Mouse (Mus musculus) embryonic facial prominence, embryonic 10.5 days (tissue): Measurements from ENCODE around the gene Wdr76. TPM values are rescaled to one million over a fixed set of nuclear protein-coding genes. Genes with fewer than 3 reads are reported as not detected.

ENCODE experiments used
- DNase-seq: peaks from one replicate; pipeline ENCODE4 v3.0.0-alpha.2; 2017; ENCODE audit warnings: low spot score
- H3K27ac ChIP-seq: fragments of 300-500 bp; sonication (generic); replicated peaks from 2 replicates; pipeline ENCODE4 v1.5.1; 2016; ENCODE audit warnings: mild to moderate bottlenecking
- H3K27me3 ChIP-seq: fragments of 300-500 bp; sonication (generic); replicated peaks from 2 replicates; pipeline ENCODE4 v1.6.1; 2016; ENCODE audit warnings: low read depth, mild to moderate bottlenecking; ENCODE audit not compliant: poor library complexity, severe bottlenecking
- H3K36me3 ChIP-seq: fragments of 300-500 bp; sonication (generic); replicated peaks from 2 replicates; pipeline ENCODE4 v1.6.1; 2016; ENCODE audit warnings: mild to moderate bottlenecking, moderate library complexity
- H3K4me1 ChIP-seq: fragments of 300-500 bp; sonication (generic); 2 replicates; pipeline ENCODE4 v1.6.1; 2016
- H3K4me3 ChIP-seq: fragments of 300-500 bp; sonication (generic); 2 replicates; pipeline ENCODE4 v1.5.1; 2016; ENCODE audit warnings: mild to moderate bottlenecking, moderate library complexity
- H3K9me3 ChIP-seq: fragments of 300-500 bp; sonication (generic); 2 replicates; pipeline ENCODE4 v1.6.1; 2016; ENCODE audit warnings: mild to moderate bottlenecking
- WGBS: fragments of 180-500 bp; shearing (Covaris S2); methylation state at CpG from one replicate; pipeline ENCODE4 v1.1.7; 2016; 5-methylcytosine and 5-hydroxymethylcytosine counted together
- polyA plus RNA-seq: library from polyadenylated mRNA; unstranded; fragments of >200 nt; fragmentation: Nextera tagmentation; extraction: Ambion mirVana; gene quantifications from 2 replicates; pipeline ENCODE4 v1.2.1, GENCODE M21; 2016

Gene Wdr76
- polyA plus RNA-seq, 1 experiment from 2014 or later = 10.8 TPM

- peak overlapping the region; percentile 19; the same call in 1 of the 2 replicates for H3K4me3 ChIP-seq
- WGBS = 30% methylated on average over 12 of the region's 12 CpGs
- H3K4me1 ChIP-seq = peaks cover 33% of the 10 kb centered on the region
- peak overlapping the region; percentile 59 for H3K27ac ChIP-seq
- H3K36me3 ChIP-seq = no peaks in the 10 kb centered on the region
- H3K27me3 ChIP-seq = peaks cover 11% of the 10 kb centered on the region
- no peaks in the 10 kb centered on the region for H3K9me3 ChIP-seq
- peak; percentile 75 for DNase-seq
Observed at GRCm38 (mm10) chr2:121587523-121588308, 81.2 kb downstream of the Wdr76 start.

- Histone ChIP-seq H3K27ac (peak overlapping the region; percentile 76), H3K9me3 (no peaks in the 10 kb centered on the region), H3K4me1 (peaks cover 33% of the 10 kb centered on the region), H3K36me3 (no peaks in the 10 kb centered on the region), H3K27me3 (peaks cover 11% of the 10 kb centered on the region), H3K4me3 (peak overlapping the region; percentile 19; the same call in 1 of the 2 replicates)
- DNase-seq = no peak
- WGBS = 43% methylated on average over 4 of the region's 4 CpGs
Observed at GRCm38 (mm10) chr2:121588309-121588694, 81.8 kb downstream of the Wdr76 start.

GRCm38 (mm10) chr2:121594131-121594530 is 87.6 kb downstream of the Wdr76 start:
- peaks cover 47% of the 10 kb centered on the region for H3K4me1 ChIP-seq
- 46% methylated on average over 3 of the region's 3 CpGs for WGBS
- no peak for DNase-seq
- H3K27me3 ChIP-seq = peaks cover 5% of the 10 kb centered on the region; the same call in 1 of the 2 replicates
- H3K36me3 ChIP-seq = no peaks in the 10 kb centered on the region
- peak overlapping the region; percentile 8; the same call in 1 of the 2 replicates for H3K27ac ChIP-seq
- no peak overlapping the region for H3K4me3 ChIP-seq
- H3K9me3 ChIP-seq = no peaks in the 10 kb centered on the region

Other genes with a start within 250 kb of the Wdr76 start
- 120 and 124 TPM in 2 replicates for gene Trp53bp1, start 235.3 kb upstream of the Wdr76 start, polyA plus RNA-seq
- 3.4 and 4.2 TPM in 2 replicates for gene Map1a, start 217.1 kb upstream of the Wdr76 start, polyA plus RNA-seq
- gene Ppip5k1, start 151.3 kb upstream of the Wdr76 start, polyA plus RNA-seq = 10.2 and 10.5 TPM in 2 replicates
- gene Ckmt1, start 149.0 kb upstream of the Wdr76 start, polyA plus RNA-seq = 3.6 and 6.0 TPM in 2 replicates
- gene Strc, start 119.6 kb upstream of the Wdr76 start, polyA plus RNA-seq = not detected in 2 replicates
- 609 and 638 TPM in 2 replicates for gene Pdia3, start 92.9 kb upstream of the Wdr76 start, polyA plus RNA-seq
- 3.3 and 3.7 TPM in 2 replicates for gene Catsper2, start 92.9 kb upstream of the Wdr76 start, polyA plus RNA-seq
- gene Ell3, start 62.4 kb upstream of the Wdr76 start, polyA plus RNA-seq = 8.0 and 12.0 TPM in 2 replicates
- 482 and 494 TPM in 2 replicates for gene Serf2, start 57.5 kb upstream of the Wdr76 start, polyA plus RNA-seq
- 143 and 146 TPM in 2 replicates for gene Hypk, start 53.4 kb upstream of the Wdr76 start, polyA plus RNA-seq
- 0.30 and 0.57 TPM in 2 replicates for gene Serinc4, start 49.9 kb upstream of the Wdr76 start, polyA plus RNA-seq
- gene Mfap1b, start 32.7 kb upstream of the Wdr76 start, polyA plus RNA-seq = 53.2 and 55.4 TPM in 2 replicates
- 27.1 and 28.6 TPM in 2 replicates for gene Mfap1a, start 58 bp upstream of the Wdr76 start, polyA plus RNA-seq